Mouse (Mus musculus): ENCODE data around the gene Fam222a. TPM values are rescaled to one million over a fixed set of nuclear protein-coding genes. Genes with fewer than 3 reads are reported as not detected.

Fam222a gene
- polyA plus RNA-seq (2012): 2.3 TPM in 2 replicates

GRCm38 (mm10) chr5:114567565-114568197, at the start of gene Fam222a:
Fam222a (plus strand) TSS chr5:114568016.
- no peak for TF ChIP-seq GATA1 (IDR thresholded peaks at IDR 0.05; ENCODE audit: low read length)

DNA sequence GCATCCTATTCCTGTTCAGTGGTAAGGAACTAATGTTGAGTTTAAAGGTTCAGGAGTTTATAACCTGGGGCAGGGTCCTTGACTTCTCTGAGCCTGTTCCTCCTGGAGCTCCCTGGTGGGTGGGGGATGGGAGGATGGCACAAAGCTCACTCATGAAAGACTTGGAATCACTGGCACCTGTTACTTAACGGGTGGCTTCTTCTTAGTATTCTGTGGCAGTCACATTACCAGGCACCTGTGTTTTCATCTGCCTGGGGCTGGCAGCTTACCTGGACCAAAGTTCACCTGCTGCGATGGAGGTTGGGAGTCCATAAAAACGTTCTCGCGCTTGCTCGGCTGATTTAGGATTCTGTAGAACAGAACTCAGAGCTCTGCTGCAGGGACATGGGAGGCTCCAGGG, 39.5 kb upstream of the Fam222a start:
- TF ChIP-seq GATA1 (IDR thresholded peaks at IDR 0.05; ENCODE audit: low read length): no peak

- no peak for TF ChIP-seq GATA1 (IDR thresholded peaks at IDR 0.05; ENCODE audit: low read length)
These were observed 37.5 kb upstream of the Fam222a start for GRCm38 (mm10) chr5:114530337-114530736.

GRCm38 (mm10) chr5:114532055-114532454, 35.8 kb upstream of the Fam222a start:
- no peak for TF ChIP-seq GATA1 (IDR thresholded peaks at IDR 0.05; ENCODE audit: low read length)

DNA sequence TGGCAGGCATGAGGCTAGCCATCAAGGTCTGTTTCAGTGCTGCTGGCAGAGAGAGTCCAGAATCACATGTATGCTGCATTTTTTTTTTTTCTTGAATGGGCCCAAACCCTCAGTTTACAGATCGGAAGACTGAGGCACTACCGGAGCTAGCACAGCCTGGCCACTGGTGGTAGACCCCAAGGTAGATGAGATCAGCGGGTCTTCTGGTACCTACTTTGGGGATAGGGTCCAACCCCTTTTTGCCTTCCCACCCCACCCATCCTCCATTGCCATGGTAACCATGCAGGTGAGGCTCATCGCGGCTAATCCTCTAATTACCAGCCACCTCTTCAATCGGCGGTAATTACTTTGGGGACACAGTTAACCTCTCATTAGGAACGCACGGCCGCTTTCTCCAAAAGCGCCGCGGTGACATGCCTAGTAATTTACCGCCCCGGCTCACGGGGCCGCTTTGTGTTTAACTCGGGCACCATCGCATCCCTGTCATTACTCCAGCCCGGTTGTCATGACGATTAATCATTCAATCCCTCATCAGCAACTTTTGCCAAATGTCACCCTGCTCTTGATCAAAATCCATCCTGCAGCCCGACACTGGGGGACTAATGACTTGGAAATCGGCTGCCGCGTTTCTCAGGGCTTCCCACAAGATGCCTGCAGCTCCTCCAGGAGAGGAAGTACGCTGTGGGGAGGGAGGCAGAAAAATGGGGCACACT, 30.4 kb upstream of the Fam222a start:
- no peak for TF ChIP-seq GATA1 (IDR thresholded peaks at IDR 0.05; ENCODE audit: low read length)

- TF ChIP-seq GATA1 (IDR thresholded peaks at IDR 0.05; ENCODE audit: low read length): no peak
These were observed 29.8 kb upstream of the Fam222a start for GRCm38 (mm10) chr5:114538021-114538405.

DNA sequence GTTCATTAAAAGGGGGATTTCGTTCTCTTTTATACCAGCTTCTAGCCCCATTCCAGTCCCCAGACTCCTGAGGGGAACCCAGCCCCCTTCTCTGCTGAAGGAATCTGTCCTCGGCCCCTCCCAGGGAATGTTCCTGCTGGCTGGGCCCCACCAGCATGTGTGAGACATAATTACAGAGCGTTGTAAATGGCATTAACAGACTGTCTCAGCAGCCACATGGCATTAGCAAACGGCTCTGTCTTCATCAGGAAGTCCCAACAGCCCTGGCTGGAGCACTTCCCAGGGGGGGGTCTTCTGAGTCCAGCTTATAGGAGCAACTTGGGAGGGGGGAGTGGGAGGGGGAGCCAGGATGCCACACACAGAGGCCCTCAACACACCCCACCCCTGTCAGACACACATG, 29.1 kb upstream of the Fam222a start:
- no peak for TF ChIP-seq GATA1 (IDR thresholded peaks at IDR 0.05; ENCODE audit: low read length)

- TF ChIP-seq GATA1 (IDR thresholded peaks at IDR 0.05; ENCODE audit: low read length): no peak
These were observed 28.1 kb upstream of the Fam222a start for GRCm38 (mm10) chr5:114539766-114540165.

GRCm38 (mm10) chr5:114541656-114542445, 26.0 kb upstream of the Fam222a start:
- TF ChIP-seq GATA1 (IDR thresholded peaks at IDR 0.05; ENCODE audit: low read length): no peak

DNA sequence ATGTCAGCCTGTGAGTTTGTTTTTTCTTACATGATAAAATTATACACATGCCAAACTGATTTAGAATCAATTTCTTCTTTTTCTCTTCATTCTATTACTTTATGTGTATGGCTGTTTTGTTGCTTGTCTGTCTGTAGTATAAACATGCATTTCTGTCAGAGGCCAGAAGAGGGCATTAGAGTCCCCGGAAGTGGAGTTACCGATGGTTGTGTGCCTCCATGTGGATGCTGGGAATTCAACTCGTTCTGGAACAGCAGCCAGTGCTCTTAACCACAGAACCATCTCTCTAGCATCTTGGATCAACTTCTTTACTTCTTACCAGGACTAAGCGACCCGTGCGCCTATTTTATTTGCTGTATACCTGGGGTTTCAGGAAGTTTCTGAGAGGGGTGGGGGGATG, 24.2 kb upstream of the Fam222a start:
- TF ChIP-seq GATA1 (IDR thresholded peaks at IDR 0.05; ENCODE audit: low read length): no peak

DNA sequence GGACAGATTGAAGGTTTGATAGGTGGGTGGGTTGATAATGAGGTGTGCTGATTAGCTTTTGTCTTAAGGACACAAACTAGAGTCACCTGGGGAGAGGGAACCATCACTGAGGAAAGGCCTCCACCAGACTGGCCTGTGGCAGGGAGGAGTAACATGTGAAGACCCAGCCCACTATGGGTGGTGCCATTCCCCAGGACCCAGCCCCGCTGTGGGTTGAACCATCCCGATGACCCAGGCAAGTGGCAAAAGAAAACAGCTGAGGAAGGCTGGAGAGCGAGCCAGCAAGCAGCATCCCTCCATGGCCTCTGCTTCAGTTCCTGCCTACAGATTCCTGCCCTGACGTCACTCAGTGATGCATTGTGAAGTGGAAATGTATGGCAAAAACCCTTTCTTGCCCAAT, 23.6 kb upstream of the Fam222a start:
- no peak for TF ChIP-seq GATA1 (IDR thresholded peaks at IDR 0.05; ENCODE audit: low read length)

DNA sequence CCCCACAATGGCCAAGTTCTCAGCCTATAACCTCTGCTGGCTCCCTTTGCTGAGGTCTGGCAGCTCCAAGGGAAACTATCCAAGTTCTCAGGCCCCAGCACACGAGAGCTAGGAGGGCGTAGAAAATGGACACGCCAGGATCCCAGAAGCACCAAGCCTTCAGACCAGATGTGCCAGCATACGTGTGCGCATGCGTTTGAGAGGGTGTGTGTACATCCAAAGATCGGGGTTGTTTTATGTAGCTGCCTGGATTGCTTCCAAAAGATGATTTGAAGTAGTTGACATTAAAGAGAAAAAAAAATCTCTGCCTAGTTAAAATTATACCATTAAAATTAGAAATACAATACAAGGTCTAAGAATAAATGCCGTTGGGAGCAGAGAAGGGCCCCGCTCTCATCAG, 22.7 kb upstream of the Fam222a start:
- no peak for TF ChIP-seq GATA1 (IDR thresholded peaks at IDR 0.05; ENCODE audit: low read length)

DNA sequence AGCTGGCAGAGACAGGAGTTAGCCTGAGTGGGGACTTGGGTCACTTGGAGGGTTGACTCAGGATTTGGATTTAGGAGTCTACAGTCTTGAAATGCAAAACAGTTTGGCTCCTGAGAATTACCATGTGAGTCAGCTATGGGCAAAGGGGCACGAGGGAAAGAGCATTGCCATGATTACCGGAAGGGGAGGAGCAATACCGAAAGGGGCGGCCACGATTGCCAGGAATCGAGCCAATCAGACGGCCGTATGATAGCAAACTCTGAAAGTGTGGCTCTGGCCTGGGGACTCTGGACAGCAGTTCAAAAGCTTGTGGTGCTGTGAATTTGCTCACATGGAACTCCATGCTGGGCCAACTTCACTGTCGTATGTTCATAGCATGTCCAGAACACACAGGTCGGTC, 18.8 kb upstream of the Fam222a start:
- TF ChIP-seq GATA1 (IDR thresholded peaks at IDR 0.05; ENCODE audit: low read length): no peak

DNA sequence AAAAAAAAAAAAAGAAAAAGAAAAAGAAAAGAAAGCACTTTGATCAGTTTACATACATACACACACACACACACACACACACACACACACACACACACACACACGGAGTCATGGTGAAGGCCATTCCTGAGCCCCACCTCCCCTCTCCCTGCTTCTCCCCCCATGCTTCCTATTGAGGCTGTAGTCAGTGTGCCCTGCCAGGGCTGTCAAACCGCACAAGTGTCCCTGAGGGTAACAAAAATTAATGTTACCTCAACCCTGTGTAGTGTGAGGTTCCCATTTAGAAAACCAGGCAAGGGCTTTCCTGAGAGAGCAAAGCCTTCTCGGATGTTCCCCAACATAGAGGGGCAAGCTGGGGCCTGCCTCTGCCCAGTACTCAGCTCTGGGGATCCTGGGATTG, 18.0 kb upstream of the Fam222a start:
- TF ChIP-seq GATA1 (IDR thresholded peaks at IDR 0.05; ENCODE audit: low read length): no peak

DNA sequence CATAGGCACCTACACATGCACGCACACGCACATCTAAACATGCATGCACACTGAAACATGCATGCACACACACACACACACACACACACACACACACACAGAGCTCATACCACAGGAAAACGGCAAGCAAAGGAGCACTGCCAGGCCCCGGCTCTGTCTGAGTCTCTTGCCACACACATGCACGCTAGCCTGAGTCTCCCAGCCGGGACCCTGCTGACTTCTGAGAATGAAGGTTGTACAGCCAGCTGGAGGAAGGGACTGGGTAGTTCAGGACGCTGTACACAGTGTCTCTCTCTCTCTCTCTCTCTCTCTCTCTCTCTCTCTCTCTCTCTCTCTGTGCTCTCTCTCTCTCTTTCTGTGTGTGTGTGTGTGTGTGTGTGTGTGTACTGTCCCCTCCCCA, 17.4 kb upstream of the Fam222a start:
- TF ChIP-seq GATA1 (IDR thresholded peaks at IDR 0.05; ENCODE audit: low read length): no peak

DNA sequence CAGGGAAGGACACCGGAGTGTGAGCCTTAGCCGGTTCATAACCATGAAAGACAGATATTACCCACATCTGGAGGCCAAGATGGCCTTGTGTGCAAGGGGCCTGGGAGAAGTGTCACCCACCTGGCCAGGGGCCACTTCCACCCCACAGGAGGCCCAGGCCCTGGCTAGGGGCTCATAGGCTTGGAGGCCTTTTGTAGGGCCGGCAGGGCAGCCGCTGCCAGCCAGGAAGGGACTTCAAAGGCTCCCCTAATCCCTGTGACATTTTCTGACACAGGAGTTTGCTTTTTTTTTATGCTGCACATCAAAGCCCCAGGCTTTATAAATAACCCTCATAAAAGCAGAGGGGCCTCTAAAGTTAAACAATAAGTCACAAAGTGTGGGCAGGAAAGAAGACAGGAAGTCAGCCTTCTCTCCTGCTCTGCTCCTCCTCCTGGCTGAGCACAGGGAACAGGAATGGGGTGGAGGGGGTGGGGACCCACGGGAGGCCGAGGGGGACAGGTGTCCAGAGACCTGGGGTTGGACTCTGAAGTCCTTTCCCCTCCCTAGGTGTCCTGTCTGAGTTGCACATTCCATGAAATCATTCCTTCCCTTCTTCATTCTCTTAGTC, 16.8 kb upstream of the Fam222a start:
- TF ChIP-seq GATA1 (IDR thresholded peaks at IDR 0.05; ENCODE audit: low read length): no peak
